In the genomic region with DNA sequence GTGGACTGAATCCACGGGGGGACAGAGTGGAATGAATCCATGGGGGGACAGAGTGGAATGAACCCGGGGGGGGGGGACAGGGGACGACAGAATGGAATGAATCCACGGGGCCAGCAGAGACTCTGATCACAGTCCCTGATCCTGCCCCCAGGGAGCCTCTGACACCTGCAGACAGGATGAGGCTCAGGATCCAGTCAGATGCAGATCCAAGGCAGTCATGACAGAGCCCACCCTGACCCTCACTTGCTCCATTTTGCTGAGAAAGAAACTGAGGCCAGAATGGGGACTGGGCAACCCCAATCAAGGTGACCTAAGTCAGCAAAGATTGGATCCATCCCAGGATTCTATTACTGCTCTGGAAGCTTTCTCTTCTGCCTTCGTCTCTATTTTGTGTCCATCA, we compare ENCODE assay signal across 17 mouse cellular contexts. TPM values are rescaled to one million over a fixed set of nuclear protein-coding genes. Genes with fewer than 3 reads are reported as not detected.
DNase-seq lines count a peak whose midpoint lies in the region; ATAC-seq and TF ChIP-seq lines count a peak whose summit lies in the region.
"Had no signal": no experiment of that assay in that cellular context is flagged by ENCODE, and none has a peak within 500 bp of the region (broad histone marks: within the 10 kb centered on the region; RNA-seq: fewer than 3 reads in every experiment).

No protein-coding gene starts in this region.

- peaks cover 46% of the 10 kb centered on the region for H3K4me1 ChIP-seq in heart, embryonic 10.5 days
- no peaks in the 10 kb centered on the region; the same call in 1 of the 2 replicates for H3K4me1 ChIP-seq in kidney, adult 2 months (ENCODE audit: control insufficient read depth, insufficient read depth, low read length)
- peaks cover 26% of the 10 kb centered on the region for H3K4me1 ChIP-seq in lung, embryonic 16.5 days (replicated peaks; ENCODE audit: control insufficient read depth, insufficient read depth, low read length)
- peaks cover 7% of the 10 kb centered on the region for H3K4me1 ChIP-seq in lung, adult 2 months (ENCODE audit: control insufficient read depth, insufficient read depth, low read length)
- peaks cover 13% of the 10 kb centered on the region for H3K4me1 ChIP-seq in stomach, embryonic 16.5 days (ENCODE audit: control insufficient read depth, insufficient read depth, low read length)
- H3K4me1 ChIP-seq in midbrain, embryonic 15.5 days = no peaks in the 10 kb centered on the region

- H3K36me3 ChIP-seq in heart, embryonic 10.5 days = no peaks in the 10 kb centered on the region
- no peaks in the 10 kb centered on the region for H3K36me3 ChIP-seq in kidney, adult 2 months (ENCODE audit: control insufficient read depth, insufficient read depth, low read length)
- no peaks in the 10 kb centered on the region for H3K36me3 ChIP-seq in lung, embryonic 16.5 days (ENCODE audit: control insufficient read depth, insufficient read depth, low read length)
- H3K36me3 ChIP-seq in stomach, embryonic 16.5 days (ENCODE audit: control insufficient read depth, insufficient read depth, low read length) = no peaks in the 10 kb centered on the region
- H3K36me3 ChIP-seq in midbrain, embryonic 15.5 days (replicated peaks) = no peaks in the 10 kb centered on the region
- H3K36me3 ChIP-seq: midbrain, embryonic 10.5 days had no signal

- no peak; the same call in 1 of the 2 replicates for ATAC-seq in lung, embryonic 16.5 days (ENCODE audit: low read depth)
- ATAC-seq in stomach, embryonic 16.5 days (ENCODE audit: insufficient read depth, low FRiP score) = no peak; the same call in 1 of the 2 replicates
- no peak for ATAC-seq in midbrain, embryonic 15.5 days (replicated peaks)
- ATAC-seq: forebrain, postnatal 0 days; inflammation-experienced regulatory T-cells, adult 6 months had no signal

- H3K4me3 ChIP-seq in heart, embryonic 10.5 days = peak overlapping the region; percentile 6; the same call in 1 of the 2 replicates
- H3K4me3 ChIP-seq in kidney, adult 2 months (ENCODE audit: insufficient read depth, low read depth, low read length) = no peak overlapping the region
- H3K4me3 ChIP-seq in lung, embryonic 16.5 days (ENCODE audit: low read length) = no peak overlapping the region
- H3K4me3 ChIP-seq in lung, adult 2 months (replicated peaks; ENCODE audit: extremely low read depth, low read depth, low read length) = no peak overlapping the region
- H3K4me3 ChIP-seq in stomach, embryonic 16.5 days (replicated peaks; ENCODE audit: low read length) = no peak overlapping the region
- no peak overlapping the region for H3K4me3 ChIP-seq in midbrain, embryonic 15.5 days
- H3K4me3 ChIP-seq: layer of hippocampus, adult 2 months; midbrain, embryonic 10.5 days had no signal

- TF ChIP-seq POLR2A in kidney, adult 2 months (IDR thresholded peaks at IDR 0.05; ENCODE audit: low read depth, low read length) = no peak
- no peak for TF ChIP-seq POLR2A in lung, adult 2 months (IDR thresholded peaks at IDR 0.05; ENCODE audit: borderline replicate concordance, extremely low read depth, low read depth, low read length)

- H3K9ac ChIP-seq in lung, embryonic 16.5 days (ENCODE audit: low read length) = no peak overlapping the region
- no peak overlapping the region for H3K9ac ChIP-seq in stomach, embryonic 16.5 days (ENCODE audit: low read length)
- H3K9ac ChIP-seq in midbrain, embryonic 15.5 days = no peak overlapping the region
- H3K9ac ChIP-seq: forebrain, postnatal 0 days had no signal

- peaks cover 13% of the 10 kb centered on the region for H3K27me3 ChIP-seq in heart, embryonic 10.5 days (ENCODE audit: insufficient read depth, poor library complexity, severe bottlenecking)
- no peaks in the 10 kb centered on the region for H3K27me3 ChIP-seq in kidney, adult 2 months (replicated peaks; ENCODE audit: control insufficient read depth, insufficient read depth, low read length)
- no peaks in the 10 kb centered on the region for H3K27me3 ChIP-seq in lung, embryonic 16.5 days (ENCODE audit: control insufficient read depth, insufficient read depth, low read depth, low read length)
- no peaks in the 10 kb centered on the region for H3K27me3 ChIP-seq in stomach, embryonic 16.5 days (ENCODE audit: control insufficient read depth, insufficient read depth, low read length)
- no peaks in the 10 kb centered on the region; the same call in 1 of the 2 replicates for H3K27me3 ChIP-seq in midbrain, embryonic 15.5 days (replicated peaks)

- H3K27ac ChIP-seq in heart, embryonic 10.5 days = peak overlapping the region; percentile 54
- H3K27ac ChIP-seq in kidney, adult 2 months (ENCODE audit: insufficient read depth, low read depth, low read length) = peak overlapping the region; percentile 56; the same call in 1 of the 2 replicates
- H3K27ac ChIP-seq in lung, embryonic 16.5 days (ENCODE audit: low read length) = peak overlapping the region; percentile 81
- peak overlapping the region; percentile 25; the same call in 1 of the 2 replicates for H3K27ac ChIP-seq in stomach, embryonic 16.5 days (ENCODE audit: low read length)
- H3K27ac ChIP-seq in midbrain, embryonic 15.5 days = no peak overlapping the region
- H3K27ac ChIP-seq: layer of hippocampus, adult 2 months; midbrain, embryonic 10.5 days had no signal

- no peak for DNase-seq in heart, embryonic 10.5 days (ENCODE audit: low spot score)
- no peak for DNase-seq in heart, postnatal 4 days
- no peak for DNase-seq in kidney, adult 2 months
- no peak for DNase-seq in kidney, postnatal 4 days
- no peak for DNase-seq in lung, adult 2 months
- DNase-seq: adrenal gland, adult 8-10 months; B cell, adult 2 months; cerebellum, adult 9-10 months; forebrain, postnatal 0 days; gastrocnemius, postnatal 10 days; thymus, postnatal 14 days had no signal

- TF ChIP-seq CTCF in kidney, adult 2 months (conservative IDR thresholded peaks at IDR 0.05; ENCODE audit: insufficient read depth, insufficient read length, low read depth, low read length) = no peak
- TF ChIP-seq CTCF in lung, adult 2 months (IDR thresholded peaks at IDR 0.05; ENCODE audit: insufficient read depth, low read length) = no peak

- no peak overlapping the region for H3K4me2 ChIP-seq in lung, embryonic 16.5 days (ENCODE audit: low read depth, low read length)
- H3K4me2 ChIP-seq in stomach, embryonic 16.5 days (ENCODE audit: low read depth, low read length) = no peak overlapping the region
- no peak overlapping the region for H3K4me2 ChIP-seq in midbrain, embryonic 15.5 days

- WGBS in heart, embryonic 10.5 days = 11% methylated on average over 4 of the region's 5 CpGs
- 13% methylated on average over 5 of the region's 5 CpGs for WGBS in kidney, adult 2 months
- 10% methylated on average over 4 of the region's 5 CpGs for WGBS in lung, embryonic 16.5 days
- 21% methylated on average over 3 of the region's 5 CpGs for WGBS in lung, adult 2 months
- 13% methylated on average over 5 of the region's 5 CpGs for WGBS in stomach, embryonic 16.5 days
- 14% methylated on average over 5 of the region's 5 CpGs for WGBS in midbrain, embryonic 15.5 days

- no peaks in the 10 kb centered on the region for H3K9me3 ChIP-seq in heart, embryonic 10.5 days
- H3K9me3 ChIP-seq in lung, embryonic 16.5 days (ENCODE audit: control insufficient read depth, low read length) = no peaks in the 10 kb centered on the region
- H3K9me3 ChIP-seq in stomach, embryonic 16.5 days (replicated peaks; ENCODE audit: control insufficient read depth, low read length) = no peaks in the 10 kb centered on the region
- H3K9me3 ChIP-seq in midbrain, embryonic 15.5 days = no peaks in the 10 kb centered on the region
- H3K9me3 ChIP-seq: midbrain, embryonic 10.5 days had no signal

RNA-seq across cellular contexts. Expression of gene Ergic1, which starts 12.7 kb away (rescaled TPM):
- polyA plus RNA-seq in heart, embryonic 10.5 days (2016; fragmentation: Nextera tagmentation; extraction: Ambion mirVana) = 130 and 150 TPM in 2 replicates
- 100 to 1,000 TPM; 109 to 115 TPM for total RNA-seq in heart, postnatal 4 days (2021)
- 131 and 141 TPM in 2 replicates for polyA plus RNA-seq in kidney, adult 2 months (2012; rRNA removed)
- polyA plus RNA-seq in lung, embryonic 16.5 days (2015; fragmentation: Nextera tagmentation; extraction: Ambion mirVana) = 84.3 and 94.6 TPM in 2 replicates
- polyA plus RNA-seq in lung, adult 2 months (2012; rRNA removed) = 86.3 and 93.3 TPM in 2 replicates
- polyA plus RNA-seq in stomach, embryonic 16.5 days (2015; fragmentation: Nextera tagmentation; extraction: Ambion mirVana) = 111 and 116 TPM in 2 replicates
- 100 and 109 TPM in 2 replicates for polyA plus RNA-seq in midbrain, embryonic 15.5 days (2015; fragmentation: Nextera tagmentation; extraction: Ambion mirVana)

RNA-seq across cellular contexts. Expression of gene Dusp1, which starts 13.4 kb away (rescaled TPM):
- 28.8 and 31.5 TPM in 2 replicates for polyA plus RNA-seq in heart, embryonic 10.5 days (2016; fragmentation: Nextera tagmentation; extraction: Ambion mirVana)
- 10 to 100 TPM; 66.9 to 69.5 TPM for total RNA-seq in heart, postnatal 4 days (2021)
- polyA plus RNA-seq in kidney, adult 2 months (2012; rRNA removed) = 52.4 and 66.1 TPM in 2 replicates
- 25.2 and 28.4 TPM in 2 replicates for polyA plus RNA-seq in lung, embryonic 16.5 days (2015; fragmentation: Nextera tagmentation; extraction: Ambion mirVana)
- polyA plus RNA-seq in lung, adult 2 months (2012; rRNA removed) = 233 and 359 TPM in 2 replicates
- 18.3 and 20.4 TPM in 2 replicates for polyA plus RNA-seq in stomach, embryonic 16.5 days (2015; fragmentation: Nextera tagmentation; extraction: Ambion mirVana)
- polyA plus RNA-seq in midbrain, embryonic 15.5 days (2015; fragmentation: Nextera tagmentation; extraction: Ambion mirVana) = 42.5 and 42.8 TPM in 2 replicates
